Mouse (Mus musculus): ENCODE measurements around the gene Cyp46a1. TPM values are rescaled to one million over a fixed set of nuclear protein-coding genes. Genes with fewer than 3 reads are reported as not detected.

Gene Cyp46a1
- polyA plus RNA-seq, 1 experiment from 2014 or later, result 16.6 TPM

DNA sequence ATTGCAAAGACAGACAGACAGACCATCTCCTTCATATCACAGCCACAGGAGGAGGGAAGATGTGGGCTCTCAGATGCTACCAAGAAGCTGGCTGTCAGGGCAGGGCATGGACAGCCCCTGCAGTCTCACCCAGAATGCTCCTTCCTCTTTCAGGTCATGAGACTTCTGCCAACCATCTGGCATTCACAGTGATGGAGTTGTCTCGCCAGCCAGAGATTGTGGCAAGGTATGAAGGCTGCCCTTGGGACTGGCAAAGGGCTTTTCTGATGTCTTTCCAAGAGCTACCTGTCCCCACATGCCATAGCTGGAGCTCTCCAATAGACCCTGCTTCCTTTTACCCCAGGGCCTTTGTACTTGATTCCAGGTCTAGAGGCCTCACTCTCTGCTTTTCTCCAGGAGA, 21.1 kb downstream of the Cyp46a1 start:
- H3K27me3 ChIP-seq, result no peaks in the 10 kb centered on the region
- in situ Hi-C loops (cut with MboI; ENCODE audit: low pct_unique_long_range_greater_than_20kb), result no loop called here
- no peak for TF ChIP-seq CTCF (IDR thresholded peaks at IDR 0.05)
- ChIA-PET POLR2A (no interaction called here), CTCF (interaction anchor here (0.6 to 1.3 kb wide), 2 partner anchors 23 to 134 kb away, joined by 3 to 5 read pairs; no protein-coding TSS in a partner anchor)
- ATAC-seq (no peak), DNase-seq (ENCODE audit: low read depth, low spot score) (no peak)

GRCm38 (mm10) chr12:108355986-108356385, 21.8 kb downstream of the Cyp46a1 start:
- no peaks in the 10 kb centered on the region for H3K27me3 ChIP-seq
- ATAC-seq, result no peak
- ChIA-PET CTCF (interaction anchor here (0.6 to 1.3 kb wide), 4 partner anchors 23 to 185 kb away, joined by 3 to 5 read pairs (median 3); no protein-coding TSS in a partner anchor), POLR2A (no interaction called here)
- in situ Hi-C loops (cut with MboI; ENCODE audit: low pct_unique_long_range_greater_than_20kb), result no loop called here
- TF ChIP-seq CTCF (IDR thresholded peaks at IDR 0.05), result no peak
- no peak for DNase-seq (ENCODE audit: low read depth, low spot score)

DNA sequence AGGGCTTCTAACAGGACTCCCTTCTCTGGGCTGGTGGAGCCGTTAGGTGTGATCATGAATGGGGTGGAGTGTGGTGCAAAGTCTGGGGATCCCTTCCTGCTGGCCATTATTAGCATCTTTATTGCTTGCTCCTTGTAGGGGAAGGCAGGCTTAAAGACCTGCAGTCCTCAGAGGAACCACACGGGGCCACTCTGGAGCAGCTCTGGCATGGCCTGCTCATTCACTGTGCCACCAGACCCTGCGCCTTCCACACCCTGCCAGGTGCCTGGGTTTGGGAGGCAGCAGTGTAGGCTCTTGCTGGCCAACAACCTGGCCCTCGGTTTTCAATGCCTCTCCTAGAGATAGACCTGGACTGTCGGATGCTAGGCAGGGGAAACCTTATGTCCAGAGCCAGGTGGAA, 29.6 kb downstream of the Cyp46a1 start:
- POLR2A ChIA-PET, result interaction anchor here (1.0 to 1.5 kb wide), 2 partner anchors 130 to 133 kb away, joined by 3 to 4 read pairs; no protein-coding TSS in a partner anchor

DNA sequence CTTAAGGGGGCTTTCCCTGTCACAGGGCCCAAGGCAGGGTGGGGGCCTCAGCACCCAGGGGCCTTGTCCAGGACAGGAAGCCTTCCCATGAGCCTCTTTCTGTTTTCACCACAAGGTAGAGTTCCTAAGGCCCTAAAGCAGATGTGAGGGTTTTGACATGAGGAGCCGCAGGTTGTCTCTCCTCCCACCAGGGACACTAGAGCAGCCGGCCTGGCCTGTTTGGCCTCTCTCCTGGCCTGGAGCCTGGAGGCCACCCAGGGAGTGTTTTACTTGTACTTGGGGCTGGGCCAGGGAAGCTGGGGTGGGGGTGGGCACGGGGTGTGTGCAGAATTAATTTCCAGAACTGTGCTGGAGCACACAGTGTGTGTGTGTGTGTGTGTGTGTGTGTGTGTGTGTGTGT, 31.2 kb downstream of the Cyp46a1 start:
- ATAC-seq (no peak), DNase-seq (ENCODE audit: low read depth, low spot score) (no peak)
- in situ Hi-C loops (cut with MboI; ENCODE audit: low pct_unique_long_range_greater_than_20kb), result no loop called here
- ChIA-PET CTCF (interaction anchor here (1.2 kb wide), 1 partner anchor 41 kb away, joined by 3 read pairs; no protein-coding TSS in a partner anchor), POLR2A (no interaction called here)
- H3K27me3 ChIP-seq, result no peaks in the 10 kb centered on the region
- TF ChIP-seq CTCF (IDR thresholded peaks at IDR 0.05), result no peak

More for the DNA sequence above, 29.6 kb downstream of the Cyp46a1 start:
- TF ChIP-seq CTCF (IDR thresholded peaks at IDR 0.05), result no peak
- H3K27me3 ChIP-seq, result no peaks in the 10 kb centered on the region
- ATAC-seq, result peak; percentile 83
- CTCF ChIA-PET, result interaction anchor here (0.9 to 2.1 kb wide), 6 partner anchors 9 to 129 kb away, joined by 3 to 11 read pairs (median 3); no protein-coding TSS in a partner anchor
- DNase-seq (ENCODE audit: low read depth, low spot score), result peak; percentile 20
- in situ Hi-C loops (cut with MboI; ENCODE audit: low pct_unique_long_range_greater_than_20kb), result loop anchor here (5.0 kb wide), 2 partner anchors 59 to 129 kb away; no protein-coding TSS in a partner anchor

GRCm38 (mm10) chr12:108365868-108366267, 31.7 kb downstream of the Cyp46a1 start:
- no peak for ATAC-seq
- in situ Hi-C loops (cut with MboI; ENCODE audit: low pct_unique_long_range_greater_than_20kb), result no loop called here
- no peak for DNase-seq (ENCODE audit: low read depth, low spot score)
- ChIA-PET POLR2A (no interaction called here), CTCF (interaction anchor here (1.2 kb wide), 1 partner anchor 40 kb away, joined by 3 read pairs; no protein-coding TSS in a partner anchor)
- no peaks in the 10 kb centered on the region for H3K27me3 ChIP-seq
- TF ChIP-seq CTCF (IDR thresholded peaks at IDR 0.05), result no peak

- no peak for TF ChIP-seq CTCF (IDR thresholded peaks at IDR 0.05)
- H3K27me3 ChIP-seq, result no peaks in the 10 kb centered on the region
- in situ Hi-C loops (cut with MboI; ENCODE audit: low pct_unique_long_range_greater_than_20kb), result no loop called here
- DNase-seq (ENCODE audit: low read depth, low spot score) (no peak), ATAC-seq (no peak)
- ChIA-PET POLR2A (no interaction called here), CTCF (interaction anchor here (0.6 kb wide), 1 partner anchor 1778 kb away, joined by 3 read pairs; no protein-coding TSS in a partner anchor)
Measured at GRCm38 (mm10) chr12:108367909-108368308, 33.7 kb downstream of the Cyp46a1 start.

GRCm38 (mm10) chr12:108368921-108369320, 34.7 kb downstream of the Cyp46a1 start:
- TF ChIP-seq CTCF (IDR thresholded peaks at IDR 0.05), result no peak
- in situ Hi-C loops (cut with MboI; ENCODE audit: low pct_unique_long_range_greater_than_20kb), result no loop called here
- POLR2A ChIA-PET, result interaction anchor here (0.7 kb wide), 1 partner anchor 300 kb away, joined by 3 read pairs; no protein-coding TSS in a partner anchor
- H3K27me3 ChIP-seq, result no peaks in the 10 kb centered on the region
- ATAC-seq (no peak), DNase-seq (ENCODE audit: low read depth, low spot score) (no peak)
- CTCF ChIA-PET, result no interaction called here

DNA sequence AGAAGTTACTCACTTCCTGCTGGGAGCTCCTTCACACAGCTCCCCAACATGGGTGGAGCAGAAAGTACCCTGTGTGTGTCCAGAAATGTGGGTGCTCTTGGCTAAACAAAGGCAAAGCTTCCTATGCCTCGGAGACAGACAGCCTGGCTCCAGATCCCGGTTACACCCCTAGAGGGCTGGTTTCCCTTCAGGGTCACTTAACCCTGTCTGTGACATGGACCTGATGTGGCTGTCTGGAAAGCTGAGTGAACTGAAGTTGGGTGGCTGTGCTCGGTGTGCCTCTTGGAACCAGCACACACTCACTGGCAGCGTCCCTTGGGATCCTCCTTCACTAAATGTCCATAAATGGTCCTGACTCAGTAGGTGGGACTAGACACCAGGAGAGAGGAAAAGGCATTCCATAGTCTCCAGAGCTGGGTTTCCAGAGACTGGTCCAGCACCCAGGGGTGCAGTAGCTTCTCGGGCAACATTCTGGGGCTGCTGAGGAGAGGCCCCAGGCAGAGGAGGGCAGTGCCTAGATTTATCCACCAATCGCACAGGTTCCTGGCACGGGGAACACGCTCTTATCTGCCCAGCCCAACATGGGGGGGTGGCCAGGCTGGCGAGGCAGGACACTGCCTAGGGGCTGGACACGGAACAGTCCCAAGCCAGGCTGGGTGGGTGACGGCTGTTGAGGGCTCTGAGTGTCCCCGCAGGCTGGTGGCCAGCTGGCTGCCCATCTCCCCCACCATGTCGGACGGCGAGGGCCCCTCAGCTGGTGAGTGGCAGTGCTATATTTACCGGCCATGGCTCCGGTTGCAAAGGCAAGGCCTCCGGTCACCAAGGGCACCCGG, 36.6 kb downstream of the Cyp46a1 start, which contains the start of gene Eml1:
Eml1 (plus strand) TSS at position 362 of the 833 bp plus-strand sequence.
- ChIA-PET CTCF (interaction anchor here (1.8 kb wide), 1 partner anchor 12 kb away, joined by 3 read pairs; no protein-coding TSS in a partner anchor), POLR2A (no interaction called here)
- no peak for ATAC-seq
- no peak for TF ChIP-seq CTCF (IDR thresholded peaks at IDR 0.05)
- no peak for DNase-seq (ENCODE audit: low read depth, low spot score)
- in situ Hi-C loops (cut with MboI; ENCODE audit: low pct_unique_long_range_greater_than_20kb), result no loop called here
- no peaks in the 10 kb centered on the region for H3K27me3 ChIP-seq

DNA sequence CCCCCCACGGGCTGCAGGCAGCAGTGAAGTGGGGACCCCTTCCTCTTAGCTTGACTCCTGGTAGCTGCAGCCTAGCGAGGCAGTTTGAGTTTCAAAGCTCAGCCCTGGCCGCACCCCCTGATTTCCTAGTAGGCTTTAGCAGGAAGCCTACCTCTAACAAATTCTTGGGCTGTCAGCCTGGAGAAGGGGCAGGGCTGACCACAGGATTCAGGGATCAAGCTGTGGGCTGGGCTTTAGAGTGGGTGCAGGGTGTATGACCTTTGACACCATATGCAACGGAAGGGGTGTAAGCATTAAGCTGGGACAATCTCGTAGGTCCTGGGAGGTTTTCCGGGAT, 37.2 kb downstream of the Cyp46a1 start:
- DNase-seq (ENCODE audit: low read depth, low spot score) (no peak), ATAC-seq (no peak)
- no peaks in the 10 kb centered on the region for H3K27me3 ChIP-seq
- ChIA-PET CTCF (no interaction called here), POLR2A (no interaction called here)
- no peak for TF ChIP-seq CTCF (IDR thresholded peaks at IDR 0.05)
- in situ Hi-C loops (cut with MboI; ENCODE audit: low pct_unique_long_range_greater_than_20kb), result no loop called here

DNA sequence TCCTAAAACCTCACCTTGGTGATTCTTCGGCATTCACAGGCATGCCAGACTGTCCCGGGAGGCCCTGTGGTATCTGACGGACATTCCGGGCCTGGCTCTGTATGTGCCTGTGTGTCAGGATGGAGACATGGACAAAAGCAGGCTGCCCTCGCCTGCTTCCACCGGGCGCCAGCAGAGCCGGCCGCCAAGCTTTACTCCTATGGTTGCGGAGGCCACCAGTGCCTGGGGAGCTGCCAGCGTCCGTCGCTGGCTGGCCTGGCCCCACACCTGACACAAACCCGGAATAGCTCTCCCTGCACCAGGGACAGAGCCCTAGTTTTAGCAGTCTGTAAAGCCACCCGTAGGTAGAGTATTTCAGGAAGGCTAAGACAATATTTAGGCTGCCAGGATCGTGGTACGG, 38.1 kb downstream of the Cyp46a1 start:
- in situ Hi-C loops (cut with MboI; ENCODE audit: low pct_unique_long_range_greater_than_20kb), result no loop called here
- POLR2A ChIA-PET, result no interaction called here
- DNase-seq (ENCODE audit: low read depth, low spot score) (no peak), ATAC-seq (no peak)
- CTCF ChIA-PET, result interaction anchor here (2.5 kb wide), 1 partner anchor 8 kb away, joined by 6 read pairs; no protein-coding TSS in a partner anchor
- H3K27me3 ChIP-seq, result no peaks in the 10 kb centered on the region
- no peak for TF ChIP-seq CTCF (IDR thresholded peaks at IDR 0.05)

GRCm38 (mm10) chr12:108373611-108374010, 39.4 kb downstream of the Cyp46a1 start:
- DNase-seq (ENCODE audit: low read depth, low spot score) (no peak), ATAC-seq (no peak)
- no peak for TF ChIP-seq CTCF (IDR thresholded peaks at IDR 0.05)
- ChIA-PET POLR2A (no interaction called here), CTCF (interaction anchor here (1.0 to 2.5 kb wide), 3 partner anchors 10 to 18 kb away, joined by 3 to 6 read pairs (median 4); no protein-coding TSS in a partner anchor)
- in situ Hi-C loops (cut with MboI; ENCODE audit: low pct_unique_long_range_greater_than_20kb), result no loop called here
- no peaks in the 10 kb centered on the region for H3K27me3 ChIP-seq
